21 mouse cellular contexts compared by ENCODE assay signal in genomic region chr2:153263053-153263452, GRCm38 (mm10). TPM values are rescaled to one million over a fixed set of nuclear protein-coding genes. Genes with fewer than 3 reads are reported as not detected.
DNase-seq lines count a peak whose midpoint lies in the region; ATAC-seq and TF ChIP-seq lines count a peak whose summit lies in the region.
"Had no signal": no experiment of that assay in that cellular context is flagged by ENCODE, and none has a peak within 500 bp of the region (broad histone marks: within the 10 kb centered on the region; RNA-seq: fewer than 3 reads in every experiment).

No protein-coding gene starts in this region.

- H3K9ac ChIP-seq in kidney, embryonic 14.5 days (ENCODE audit: low read depth, low read length), result no peak overlapping the region
- H3K9ac ChIP-seq: forebrain, embryonic 13.5 days; hindbrain, embryonic 14.5 days; limb, embryonic 12.5 days; liver, embryonic 14.5 days; neural tube, embryonic 12.5 days had no signal

- no peak overlapping the region for H3K4me2 ChIP-seq in kidney, embryonic 14.5 days (replicated peaks; ENCODE audit: low read depth, low read length)
- H3K4me2 ChIP-seq: forebrain, embryonic 13.5 days; hindbrain, embryonic 14.5 days; limb, embryonic 12.5 days; neural tube, embryonic 12.5 days had no signal

- no peaks in the 10 kb centered on the region for H3K9me3 ChIP-seq in kidney, embryonic 14.5 days (ENCODE audit: control insufficient read depth, low read length)
- H3K9me3 ChIP-seq: forebrain, embryonic 13.5 days; limb, embryonic 12.5 days; neural tube, embryonic 12.5 days had no signal

- peak overlapping the region; percentile 92 for H3K27ac ChIP-seq in spleen, adult 2 months (ENCODE audit: insufficient read depth, low read length)
- no peak overlapping the region for H3K27ac ChIP-seq in kidney, embryonic 14.5 days (ENCODE audit: low read depth, low read length)
- no peak overlapping the region for H3K27ac ChIP-seq in cerebellum, adult 2 months (ENCODE audit: insufficient read depth, low read length)
- H3K27ac ChIP-seq: forebrain, embryonic 13.5 days; hindbrain, embryonic 14.5 days; limb, embryonic 12.5 days; liver, embryonic 14.5 days; neural tube, embryonic 12.5 days had no signal

- WGBS in spleen, adult 2 months, result 55% methylated on average over 7 of the region's 7 CpGs
- WGBS in kidney, embryonic 14.5 days, result 94% methylated on average over 7 of the region's 7 CpGs
- 84% methylated on average over 7 of the region's 7 CpGs for WGBS in cerebellum, adult 2 months
- 85% methylated on average over 7 of the region's 7 CpGs for WGBS in lung, adult 2 months

- peak overlapping the region; percentile 34; the same call in 1 of the 2 replicates for H3K4me3 ChIP-seq in spleen, adult 2 months (ENCODE audit: extremely low read depth, insufficient read depth, insufficient read length)
- no peak overlapping the region for H3K4me3 ChIP-seq in kidney, embryonic 14.5 days (ENCODE audit: low read length)
- no peak overlapping the region for H3K4me3 ChIP-seq in cerebellum, adult 2 months (replicated peaks; ENCODE audit: insufficient read depth, low read depth, low read length)
- H3K4me3 ChIP-seq in lung, adult 2 months (replicated peaks; ENCODE audit: extremely low read depth, low read depth, low read length), result no peak overlapping the region
- H3K4me3 ChIP-seq: forebrain, embryonic 13.5 days; limb, embryonic 12.5 days; neural tube, embryonic 12.5 days had no signal

- no peak for TF ChIP-seq CTCF in spleen, adult 2 months (IDR thresholded peaks at IDR 0.05; ENCODE audit: extremely low read depth, insufficient read depth, insufficient read length, insufficient replicate concordance)
- no peak for TF ChIP-seq CTCF in cerebellum, adult 2 months (IDR thresholded peaks at IDR 0.05; ENCODE audit: borderline replicate concordance, insufficient read depth, low read depth, low read length)
- TF ChIP-seq CTCF in lung, adult 2 months (IDR thresholded peaks at IDR 0.05; ENCODE audit: insufficient read depth, low read length), result no peak

- H3K4me1 ChIP-seq in spleen, adult 2 months (ENCODE audit: control insufficient read depth, insufficient read depth, insufficient read length), result peaks cover 26% of the 10 kb centered on the region; the same call in 1 of the 2 replicates
- peaks cover 7% of the 10 kb centered on the region; the same call in 1 of the 2 replicates for H3K4me1 ChIP-seq in kidney, embryonic 14.5 days (ENCODE audit: control insufficient read depth, insufficient read depth, low read length)
- H3K4me1 ChIP-seq in cerebellum, adult 2 months (ENCODE audit: control insufficient read depth, insufficient read depth, low read length), result no peaks in the 10 kb centered on the region
- H3K4me1 ChIP-seq in lung, adult 2 months (ENCODE audit: control insufficient read depth, insufficient read depth, low read length), result no peaks in the 10 kb centered on the region; the same call in 1 of the 2 replicates
- H3K4me1 ChIP-seq: forebrain, embryonic 13.5 days; neural tube, embryonic 12.5 days had no signal

- DNase-seq in spleen, adult 2 months (ENCODE audit: low read depth in 1 of 2, low spot score in 2 of 2), result peak; percentile 61 to 67
- no peak for DNase-seq in spleen, postnatal 4 days (ENCODE audit: low spot score in 2 of 2)
- DNase-seq in spleen, postnatal 36 days (ENCODE audit: low spot score in 2 of 2), result peak; percentile 77 to 80
- DNase-seq in thymus, postnatal 4 days, result peak; percentile 66
- DNase-seq in cerebellum, adult 2 months, result no peak
- no peak for DNase-seq in lung, adult 2 months
- DNase-seq: cerebellum, adult 18-20 months; embryo, embryonic 11 days; heart, adult 18-20 months; kidney, adult 18-20 months; kidney, postnatal 4 days; lung, postnatal 36 days; midbrain, embryonic 14.5 days had no signal

- ATAC-seq in granulocyte monocyte progenitor cell, adult 5-6 weeks (replicated peaks; ENCODE audit: poor library complexity, severe bottlenecking), result peak; percentile 40
- ATAC-seq in kidney, embryonic 14.5 days (ENCODE audit: low FRiP score, low TSS enrichment), result no peak
- ATAC-seq: forebrain, embryonic 13.5 days; Patski had no signal

- TF ChIP-seq POLR2A in spleen, adult 2 months (IDR thresholded peaks at IDR 0.05; ENCODE audit: low read depth, low read length), result peak; percentile 42; the same call in 1 of the 2 replicates
- TF ChIP-seq POLR2A in cerebellum, adult 2 months (IDR thresholded peaks at IDR 0.05; ENCODE audit: borderline replicate concordance, insufficient read depth, low read length), result no peak
- TF ChIP-seq POLR2A in lung, adult 2 months (IDR thresholded peaks at IDR 0.05; ENCODE audit: borderline replicate concordance, extremely low read depth, low read depth, low read length), result no peak

- H3K27me3 ChIP-seq in spleen, adult 2 months (ENCODE audit: control insufficient read depth, insufficient read depth, low read length), result no peaks in the 10 kb centered on the region
- no peaks in the 10 kb centered on the region for H3K27me3 ChIP-seq in kidney, embryonic 14.5 days (ENCODE audit: control insufficient read depth, insufficient read depth, low read length)
- no peaks in the 10 kb centered on the region for H3K27me3 ChIP-seq in cerebellum, adult 2 months (ENCODE audit: control insufficient read depth, insufficient read depth, low read length)
- H3K27me3 ChIP-seq: forebrain, embryonic 13.5 days; limb, embryonic 12.5 days; neural tube, embryonic 12.5 days; Patski had no signal

- H3K36me3 ChIP-seq in spleen, adult 2 months (ENCODE audit: control insufficient read depth, insufficient read depth, low read length), result peaks cover 4% of the 10 kb centered on the region; the same call in 1 of the 2 replicates
- H3K36me3 ChIP-seq in kidney, embryonic 14.5 days (ENCODE audit: control insufficient read depth, insufficient read depth, low read length), result peaks cover 61% of the 10 kb centered on the region

RNA-seq across cellular contexts. Expression of gene Pofut1, which starts 21.7 kb away (rescaled TPM):
- polyA plus RNA-seq in spleen, adult 2 months (2012; rRNA removed), result 18.7 and 22.5 TPM in 2 replicates
- total RNA-seq in granulocyte monocyte progenitor cell, adult 5-6 weeks (2014; fragmentation: Nextera tagmentation), result 17.6 and 20.3 TPM in 2 replicates
- 16.0 and 19.1 TPM in 2 replicates for total RNA-seq in granulocyte monocyte progenitor cell, adult 5-6 weeks (2017)
- polyA plus RNA-seq in kidney, embryonic 14.5 days (2014; fragmentation: Nextera tagmentation; extraction: Ambion mirVana), result 9.0 and 10.5 TPM in 2 replicates
- polyA plus RNA-seq in cerebellum, adult 2 months (2012; rRNA removed), result 18.8 and 19.1 TPM in 2 replicates
- 24.3 and 25.5 TPM in 2 replicates for polyA plus RNA-seq in lung, adult 2 months (2012; rRNA removed)

RNA-seq across cellular contexts. Expression of gene Plagl2, which starts 21.8 kb away (rescaled TPM):
- polyA plus RNA-seq in spleen, adult 2 months (2012; rRNA removed), result 10.7 and 11.3 TPM in 2 replicates
- 45.0 and 46.6 TPM in 2 replicates for total RNA-seq in granulocyte monocyte progenitor cell, adult 5-6 weeks (2014; fragmentation: Nextera tagmentation)
- total RNA-seq in granulocyte monocyte progenitor cell, adult 5-6 weeks (2017), result 5.4 and 7.2 TPM in 2 replicates
- 17.6 and 26.2 TPM in 2 replicates for polyA plus RNA-seq in kidney, embryonic 14.5 days (2014; fragmentation: Nextera tagmentation; extraction: Ambion mirVana)
- 4.8 and 5.5 TPM in 2 replicates for polyA plus RNA-seq in cerebellum, adult 2 months (2012; rRNA removed)
- polyA plus RNA-seq in lung, adult 2 months (2012; rRNA removed), result 7.8 and 12.4 TPM in 2 replicates

RNA-seq across cellular contexts. Expression of gene Kif3b, which starts 28.2 kb away (rescaled TPM):
- 5.1 and 5.6 TPM in 2 replicates for polyA plus RNA-seq in spleen, adult 2 months (2012; rRNA removed)
- total RNA-seq in granulocyte monocyte progenitor cell, adult 5-6 weeks (2014; fragmentation: Nextera tagmentation), result 6.9 and 7.7 TPM in 2 replicates
- total RNA-seq in granulocyte monocyte progenitor cell, adult 5-6 weeks (2017), result 9.1 and 11.3 TPM in 2 replicates
- polyA plus RNA-seq in kidney, embryonic 14.5 days (2014; fragmentation: Nextera tagmentation; extraction: Ambion mirVana), result 4.4 and 5.6 TPM in 2 replicates
- polyA plus RNA-seq in cerebellum, adult 2 months (2012; rRNA removed), result 26.0 and 27.1 TPM in 2 replicates
- 6.4 and 10.8 TPM in 2 replicates for polyA plus RNA-seq in lung, adult 2 months (2012; rRNA removed)

RNA-seq across cellular contexts. Expression of gene Tspyl3, which starts 37.8 kb away (rescaled TPM):
- polyA plus RNA-seq in spleen, adult 2 months (2012; rRNA removed), result 16.1 and 20.0 TPM in 2 replicates
- total RNA-seq in granulocyte monocyte progenitor cell, adult 5-6 weeks (2014; fragmentation: Nextera tagmentation), result 12.1 and 16.7 TPM in 2 replicates
- total RNA-seq in granulocyte monocyte progenitor cell, adult 5-6 weeks (2017), result 6.1 and 6.2 TPM in 2 replicates
- 5.4 and 9.6 TPM in 2 replicates for polyA plus RNA-seq in kidney, embryonic 14.5 days (2014; fragmentation: Nextera tagmentation; extraction: Ambion mirVana)
- 20.0 and 20.1 TPM in 2 replicates for polyA plus RNA-seq in cerebellum, adult 2 months (2012; rRNA removed)
- 6.0 and 9.3 TPM in 2 replicates for polyA plus RNA-seq in lung, adult 2 months (2012; rRNA removed)

Comparison
In these comparisons a context has a peak if more than half of its experiments do, and no peak if none do; other contexts are left out.
1. DNase-seq: peak in spleen, adult 2 months (2 of 2), spleen, postnatal 36 days (2 of 2) and thymus, postnatal 4 days (single experiment); none in spleen, postnatal 4 days (0 of 2), cerebellum, adult 2 months (0 of 2) and lung, adult 2 months (single experiment).